Mouse (Mus musculus) monocyte, adult 59 days (primary cell): Measurements from ENCODE around the gene Cd300lf. TPM values are rescaled to one million over a fixed set of nuclear protein-coding genes. Genes with fewer than 3 reads are reported as not detected.

Experiments used
- total RNA-seq, 2 experiments: library from RNA; stranded (reverse); gene quantifications; one replicate each; pipeline ENCODE4 v1.2.4; 2023

Cd300lf gene
- 10 to 100 TPM; 28.8 to 29.9 TPM for total RNA-seq

GRCm38 (mm10) chr11:115133800-115134199 is at the start of gene Cd300lf:
Gene Cd300lf, minus strand, starts transcription at chr11:115133992.

GRCm38 (mm10) chr11:115162832-115163480 is 29.2 kb upstream of the Cd300lf start, which contains the start of gene Slc9a3r1:
Gene Slc9a3r1, plus strand, starts transcription at chr11:115163341.

GRCm38 (mm10) chr11:115091362-115091901 is 42.4 kb downstream of the Cd300lf start, which contains the start of gene Rab37:
Gene Rab37, plus strand, starts transcription at chr11:115091431.

Other genes with a start within 250 kb of the Cd300lf start
- gene Cd300a, start 244.0 kb downstream of the Cd300lf start, total RNA-seq, result 100 to 1,000 TPM; 240 to 258 TPM
- gene Cd300lb, start 199.6 kb downstream of the Cd300lf start, total RNA-seq, result 100 to 1,000 TPM in 1 of 2 experiments, 10 to 100 TPM in 1; 96.4 to 113 TPM
- 1 to 10 TPM; 2.6 to 3.0 TPM for gene Cd300c, start 164.8 kb downstream of the Cd300lf start, total RNA-seq
- 10 to 100 TPM; 70.1 to 76.9 TPM for gene Cd300ld, start 144.1 kb downstream of the Cd300lf start, total RNA-seq
- 100 to 1,000 TPM; 272 to 297 TPM for gene Cd300c2, start 132.1 kb downstream of the Cd300lf start, total RNA-seq
- under 1 TPM in 1 of 2 experiments, not detected in 1; 0.91 TPM for gene Cd300ld2, start 117.8 kb downstream of the Cd300lf start, total RNA-seq
- 1 to 10 TPM; 1.1 to 1.7 TPM for gene Cd300ld4, start 107.0 kb downstream of the Cd300lf start, total RNA-seq
- 100 to 1,000 TPM; 259 to 275 TPM for gene Cd300ld5, start 96.2 kb downstream of the Cd300lf start, total RNA-seq
- gene Cd300ld3, start 85.6 kb downstream of the Cd300lf start, total RNA-seq, result 100 to 1,000 TPM; 153 to 264 TPM
- gene Cd300e, start 71.8 kb downstream of the Cd300lf start, total RNA-seq, result 100 to 1,000 TPM; 126 to 137 TPM
- 1 to 10 TPM; 1.5 to 1.6 TPM for gene Rab37, start 42.6 kb downstream of the Cd300lf start, total RNA-seq
- gene Slc9a3r1, start 29.3 kb upstream of the Cd300lf start, total RNA-seq, result 10 to 100 TPM; 82.4 to 86.6 TPM
- gene Tmem104, start 53.5 kb upstream of the Cd300lf start, total RNA-seq, result 10 to 100 TPM; 59.0 to 72.0 TPM
- 10 to 100 TPM; 16.3 to 18.5 TPM for gene Nat9, start 53.9 kb upstream of the Cd300lf start, total RNA-seq
- gene Grin2c, start 133.3 kb upstream of the Cd300lf start, total RNA-seq, result not detected
- gene Fdxr, start 143.1 kb upstream of the Cd300lf start, total RNA-seq, result 10 to 100 TPM; 10.6 to 12.1 TPM
- gene Fads6, start 163.7 kb upstream of the Cd300lf start, total RNA-seq, result 1 to 10 TPM; 1.2 to 1.4 TPM
- gene Otop2, start 173.2 kb upstream of the Cd300lf start, total RNA-seq, result not detected
- not detected for gene Ush1g, start 188.0 kb upstream of the Cd300lf start, total RNA-seq
- not detected for gene Otop3, start 200.7 kb upstream of the Cd300lf start, total RNA-seq
- gene Hid1, start 233.8 kb upstream of the Cd300lf start, total RNA-seq, result under 1 TPM; 0.45 to 0.73 TPM
- gene Cdr2l, start 247.9 kb upstream of the Cd300lf start, total RNA-seq, result under 1 TPM; 0.21 to 0.36 TPM